Mouse (Mus musculus): ENCODE data around the gene Apoe.

DNA sequence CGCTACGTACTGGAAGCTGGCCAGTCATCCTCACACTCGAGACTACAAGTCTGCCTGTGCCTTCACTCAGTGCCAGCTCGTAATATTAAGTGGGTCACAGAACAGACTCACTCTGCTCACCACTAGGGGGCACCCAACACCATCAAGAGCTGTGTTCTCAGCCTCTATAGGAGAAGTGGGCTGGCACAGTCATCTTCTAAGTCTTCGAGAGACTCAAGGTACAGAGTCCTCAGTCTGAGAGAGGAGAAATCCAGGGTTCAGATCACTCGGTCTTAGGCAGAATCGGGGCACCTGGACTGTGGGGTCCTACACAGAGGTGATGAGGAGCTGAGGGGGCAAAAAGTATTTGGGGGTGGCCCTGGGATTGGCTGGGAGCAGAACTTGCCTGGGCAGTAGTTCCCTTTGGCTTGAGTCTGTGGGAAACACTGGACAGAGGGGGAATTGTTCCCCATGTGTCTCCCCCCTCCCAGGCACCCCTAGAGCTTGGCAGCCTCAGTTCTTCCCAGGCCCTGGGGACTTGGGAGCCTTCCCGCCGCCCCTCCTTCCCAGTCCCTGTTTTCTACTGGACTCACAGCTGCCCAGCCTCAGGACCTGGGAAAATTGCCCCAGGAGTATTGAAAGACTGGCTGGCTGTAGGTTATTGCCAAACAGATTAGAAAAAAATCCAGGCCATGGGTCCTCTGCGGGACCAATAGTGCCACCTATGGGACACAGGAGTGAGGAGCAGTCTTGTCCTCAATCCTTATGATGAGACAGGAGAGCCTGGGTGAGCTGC is 29.9 kb downstream of the Apoe start:
- no peak for TF ChIP-seq POLR2A (IDR thresholded peaks at IDR 0.05; ENCODE audit: borderline replicate concordance, low read depth, low read length)
- TF ChIP-seq CTCF (IDR thresholded peaks at IDR 0.05; ENCODE audit: low read depth, low read length) = peak; percentile 70
